In genomic region chr3:145715923-145716322, GRCm38 (mm10) we compare ENCODE assay signal across 19 mouse cellular contexts.
"Had no signal": no experiment of that assay in that cellular context is flagged by ENCODE, and none has a peak within 500 bp of the region (broad histone marks: within the 10 kb centered on the region; RNA-seq: fewer than 3 reads in every experiment).

No protein-coding gene starts in this region.

- H3K27me3 ChIP-seq: midbrain, embryonic 12.5 days; neural tube, embryonic 13.5 days; neural tube, embryonic 15.5 days had no signal

- DNase-seq: lung, adult 18-20 months; lung, embryonic 14.5 days; lung, postnatal 10 days; lung, postnatal 4 days; midbrain, embryonic 14.5 days; retina, postnatal 1 day; right cerebral cortex, adult 18-20 months; right cerebral cortex, postnatal 25 days; right cerebral cortex, postnatal 4 days; spleen, adult 18-20 months; thymus, adult 18-20 months; thymus, postnatal 14 days; thymus, postnatal 36 days had no signal

- H3K4me1 ChIP-seq: midbrain, embryonic 10.5 days; midbrain, embryonic 12.5 days; neural tube, embryonic 13.5 days; neural tube, embryonic 15.5 days had no signal

- H3K9me3 ChIP-seq: midbrain, embryonic 10.5 days; midbrain, embryonic 12.5 days; neural tube, embryonic 13.5 days; neural tube, embryonic 15.5 days had no signal

- H3K4me3 ChIP-seq: midbrain, embryonic 10.5 days; midbrain, embryonic 12.5 days; myocyte; neural tube, embryonic 13.5 days; neural tube, embryonic 15.5 days had no signal

- H3K4me2 ChIP-seq: lung, embryonic 14.5 days; midbrain, embryonic 12.5 days; neural tube, embryonic 13.5 days; neural tube, embryonic 15.5 days had no signal

- H3K9ac ChIP-seq: lung, embryonic 14.5 days; midbrain, embryonic 12.5 days; neural tube, embryonic 13.5 days; neural tube, embryonic 15.5 days had no signal

- H3K36me3 ChIP-seq: midbrain, embryonic 10.5 days; midbrain, embryonic 12.5 days; neural tube, embryonic 13.5 days; neural tube, embryonic 15.5 days had no signal

- ATAC-seq: midbrain, embryonic 16.5 days had no signal

- H3K27ac ChIP-seq: midbrain, embryonic 10.5 days; midbrain, embryonic 12.5 days; neural tube, embryonic 13.5 days; neural tube, embryonic 15.5 days had no signal
